Mouse (Mus musculus) gastrocnemius, postnatal 25 days (tissue): ENCODE measurements around the gene Grm1. TPM values are rescaled to one million over a fixed set of nuclear protein-coding genes. Genes with fewer than 3 reads are reported as not detected.

Source experiments
- DNase-seq: peaks from one replicate; pipeline ENCODE4 v3.0.0; 2022
- total RNA-seq, 2 experiments: library from RNA; stranded (reverse); gene quantifications; 1 replicate in 1 of 2; 2 replicates in 1 of 2; pipeline ENCODE4 v1.2.3; 2021

The Grm1 gene
- total RNA-seq, 2 experiments from 2014 or later = 0.11 TPM; not detected in 1

GRCm38 (mm10) chr10:10827308-10827707, 254.8 kb downstream of the Grm1 start:
- no peak for DNase-seq

DNA sequence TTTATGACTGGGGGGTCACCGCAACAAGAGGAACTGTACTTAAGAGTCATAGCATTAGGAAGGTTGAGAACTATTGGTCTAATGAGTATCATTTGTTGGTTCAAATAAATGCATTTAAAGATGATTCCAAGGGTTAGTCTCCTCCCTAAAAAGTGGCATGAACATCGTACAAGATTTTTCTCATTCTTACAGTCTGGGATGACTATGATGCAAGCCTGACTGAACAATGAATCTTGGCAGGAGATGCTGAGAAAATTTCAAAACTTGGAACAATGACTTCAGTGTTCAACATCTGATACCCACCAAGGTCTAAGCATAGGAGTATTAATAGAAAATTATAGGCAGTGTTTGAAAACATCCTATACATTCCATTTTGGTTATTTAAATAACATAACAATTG, 264.1 kb downstream of the Grm1 start:
- DNase-seq = no peak

GRCm38 (mm10) chr10:10814631-10815216, 267.4 kb downstream of the Grm1 start:
- DNase-seq = no peak

DNA sequence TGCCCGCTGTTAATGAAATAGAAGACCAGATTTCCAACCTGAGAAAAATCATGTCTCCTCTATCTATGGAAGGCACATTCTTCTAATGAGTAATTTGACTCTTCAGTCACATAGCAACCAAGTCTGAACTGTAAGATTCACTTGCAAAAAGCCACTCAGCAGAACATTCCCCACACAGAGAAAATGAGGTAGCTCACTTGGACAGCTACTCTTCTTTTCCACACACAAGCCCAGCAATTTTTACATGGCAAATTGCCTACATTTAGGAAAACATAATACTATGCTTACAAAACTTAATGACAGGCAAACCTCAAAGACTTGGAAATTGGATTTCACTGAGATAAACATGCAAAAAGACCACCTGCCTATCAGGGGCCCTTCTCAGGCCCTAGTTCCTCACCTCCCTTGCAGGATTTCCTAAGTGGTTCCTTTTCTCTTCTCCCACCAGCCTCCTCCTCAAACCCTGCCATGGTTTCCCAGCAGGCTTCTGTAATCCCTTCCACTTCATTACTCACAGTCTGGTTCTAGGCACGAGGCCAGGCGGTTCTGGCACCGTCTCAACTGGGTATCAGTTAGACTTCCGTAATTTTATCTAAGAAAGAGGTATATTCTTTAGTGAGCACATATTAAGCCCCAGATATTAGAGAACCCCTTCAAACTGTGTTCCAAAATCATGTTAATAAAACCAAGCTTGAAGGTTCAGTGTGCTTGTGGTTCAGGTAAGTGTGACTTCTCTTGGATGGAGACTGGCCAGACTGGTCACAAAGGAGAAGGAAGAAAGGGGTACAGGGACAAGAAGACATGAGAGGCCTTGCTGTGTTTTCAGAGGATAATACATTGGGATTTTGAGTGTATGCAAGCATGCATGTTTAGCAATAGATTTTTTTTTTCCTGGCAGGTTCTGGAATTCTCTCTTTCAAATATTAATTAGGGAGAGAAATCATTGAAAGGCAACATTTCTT, 269.1 kb downstream of the Grm1 start:
- no peak for DNase-seq

DNA sequence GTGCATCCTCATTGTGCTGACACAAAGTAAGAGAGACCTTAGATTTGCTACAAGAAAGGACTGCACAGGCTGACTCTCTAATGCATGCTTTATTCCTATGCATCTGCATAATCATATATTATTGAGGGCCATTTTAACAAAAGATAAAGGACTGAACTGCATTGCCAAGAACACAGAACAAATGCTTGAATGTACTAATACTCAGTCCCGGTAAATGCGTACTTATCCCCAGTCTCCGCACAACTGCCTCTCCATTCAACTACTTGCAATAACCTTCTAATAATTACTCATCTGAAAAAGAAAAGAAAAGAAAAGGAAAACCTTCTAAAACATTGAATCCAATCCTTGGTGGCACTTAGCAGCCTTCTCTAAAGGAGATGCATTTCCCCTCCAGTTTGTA, 272.4 kb downstream of the Grm1 start:
- no peak for DNase-seq

GRCm38 (mm10) chr10:10795321-10795720, 286.8 kb downstream of the Grm1 start:
- no peak for DNase-seq

- no peak for DNase-seq
Measured at GRCm38 (mm10) chr10:10790458-10790857, 291.7 kb downstream of the Grm1 start.

DNA sequence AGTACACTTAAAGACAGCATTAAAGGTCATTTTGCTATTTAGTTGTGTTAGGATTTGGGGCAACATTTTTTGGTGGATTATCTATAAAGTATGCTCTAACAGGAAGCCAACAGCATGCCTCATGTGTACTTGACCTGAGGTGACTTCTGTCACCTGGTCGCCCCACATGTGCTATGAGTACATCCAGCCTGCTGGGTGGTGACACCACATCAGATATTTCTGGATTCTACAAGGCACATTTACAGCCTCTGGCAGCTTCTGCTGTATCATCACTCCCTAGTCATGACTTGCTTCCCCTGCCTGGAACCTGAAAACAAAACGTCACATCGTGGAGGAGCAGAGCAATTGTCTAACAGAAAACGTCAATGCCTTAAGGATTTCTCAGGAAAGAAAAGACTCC, 292.2 kb downstream of the Grm1 start:
- DNase-seq = no peak

DNA sequence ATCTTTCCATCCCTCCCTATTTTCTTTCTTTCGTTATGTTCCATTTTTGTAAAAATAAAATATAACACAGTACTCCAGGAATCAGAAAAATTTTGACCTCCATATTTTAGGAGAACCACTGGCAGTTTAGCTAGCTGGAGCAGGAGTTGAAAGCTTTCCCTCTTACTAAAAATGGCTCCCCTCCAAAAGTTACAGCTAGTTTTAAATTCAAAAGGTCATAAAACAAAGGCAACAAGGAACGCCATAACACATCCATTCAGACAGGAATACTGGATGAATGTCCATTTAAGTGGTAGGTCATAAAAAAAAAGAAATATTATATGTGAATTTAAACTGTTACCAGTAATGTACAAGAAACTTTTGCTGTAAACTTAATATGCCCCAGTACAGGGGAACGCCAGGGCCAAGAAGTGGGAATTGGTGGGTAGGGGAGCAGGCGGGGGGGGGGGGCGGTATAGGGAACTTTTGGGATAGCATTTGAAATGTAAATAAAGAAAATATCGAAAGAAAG, 294.2 kb downstream of the Grm1 start:
- no peak for DNase-seq

DNA sequence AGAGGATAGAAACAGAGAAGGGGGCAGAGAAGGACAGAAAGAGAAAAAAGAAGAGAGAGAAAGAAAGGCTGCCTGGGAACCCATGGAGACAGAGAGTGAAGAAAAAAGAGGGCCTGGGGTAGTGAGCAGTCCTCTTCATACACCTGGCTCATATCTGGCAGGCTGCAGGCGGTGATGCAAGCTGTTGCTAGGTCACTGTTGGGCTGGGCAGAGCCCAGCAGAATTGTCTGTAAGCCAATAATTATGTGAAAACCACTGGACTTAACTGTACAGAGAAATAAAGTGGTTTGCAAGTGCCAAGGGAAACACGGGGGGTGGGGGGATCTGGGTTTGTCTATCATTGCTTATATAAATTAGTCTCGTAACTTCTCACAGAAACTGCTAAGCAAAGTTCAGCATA, 297.0 kb downstream of the Grm1 start:
- DNase-seq = no peak

DNA sequence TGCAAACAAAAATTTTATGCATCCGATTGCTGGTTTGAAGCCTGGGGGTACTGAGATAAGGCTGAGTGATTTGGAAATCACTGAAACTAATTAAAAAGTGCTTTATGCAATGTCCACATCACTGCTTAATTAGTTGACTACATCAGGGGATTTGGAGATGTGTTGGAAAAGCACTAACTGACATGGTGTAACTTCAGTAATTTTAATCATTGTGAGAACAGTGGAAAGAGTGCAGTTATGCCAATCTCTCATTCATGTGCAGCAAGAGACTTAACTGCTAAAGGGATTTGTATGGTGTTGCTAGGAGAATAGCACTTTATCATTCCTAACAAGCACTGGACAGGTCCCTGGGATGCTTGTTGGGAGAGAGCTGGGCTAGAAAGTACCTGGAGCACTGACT, 307.3 kb downstream of the Grm1 start:
- no peak for DNase-seq

GRCm38 (mm10) chr10:10763015-10763414, 319.1 kb downstream of the Grm1 start:
- DNase-seq = no peak

GRCm38 (mm10) chr10:10761274-10761673, 320.9 kb downstream of the Grm1 start:
- DNase-seq = no peak

DNA sequence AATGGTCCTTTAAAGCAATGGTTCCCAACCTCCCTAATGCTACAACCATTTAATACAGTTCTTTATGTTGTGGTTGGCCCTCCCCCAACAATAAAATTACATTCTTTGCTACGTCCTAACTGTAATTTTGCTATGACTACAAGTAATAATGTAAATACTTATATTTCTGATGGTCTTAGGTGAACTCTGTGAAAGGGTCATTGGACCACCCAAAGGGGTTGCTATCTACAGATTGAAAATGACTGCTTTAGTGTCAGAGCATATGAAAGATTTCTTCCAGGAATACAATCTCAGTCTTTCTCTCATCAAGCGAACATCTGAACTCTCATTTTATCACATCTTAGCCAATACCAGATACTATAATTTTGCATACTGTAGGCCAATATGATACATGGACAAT, 321.4 kb downstream of the Grm1 start:
- DNase-seq = no peak

- no peak for DNase-seq
Measured at GRCm38 (mm10) chr10:10751033-10751432, 331.1 kb downstream of the Grm1 start.

- no peak for DNase-seq
Measured at GRCm38 (mm10) chr10:10744097-10744496, 338.1 kb downstream of the Grm1 start.

GRCm38 (mm10) chr10:10742172-10742571, 340.0 kb downstream of the Grm1 start:
- no peak for DNase-seq

DNA sequence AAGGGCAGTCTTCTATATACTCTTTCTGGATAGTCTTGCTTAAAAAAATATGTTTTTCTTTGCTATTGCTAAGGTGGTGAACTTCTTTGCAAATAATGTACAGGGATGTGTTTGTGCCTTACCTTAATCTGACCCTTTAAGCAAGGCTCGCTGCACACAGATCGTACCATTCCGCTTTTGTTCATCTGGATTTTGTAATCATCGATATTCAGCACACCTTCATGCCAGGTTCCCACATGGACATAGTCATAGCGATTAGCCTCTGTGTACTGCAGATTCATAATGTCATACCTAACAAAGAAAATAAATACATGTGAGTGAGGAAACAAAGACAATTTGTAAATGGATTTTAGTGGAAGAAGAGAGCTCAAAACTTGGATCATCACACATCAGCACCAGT, 340.8 kb downstream of the Grm1 start:
- DNase-seq = no peak

GRCm38 (mm10) chr10:10740729-10741128, 341.4 kb downstream of the Grm1 start:
- DNase-seq = no peak

- DNase-seq = no peak
Measured at GRCm38 (mm10) chr10:10737041-10737681, 345.0 kb downstream of the Grm1 start.

DNA sequence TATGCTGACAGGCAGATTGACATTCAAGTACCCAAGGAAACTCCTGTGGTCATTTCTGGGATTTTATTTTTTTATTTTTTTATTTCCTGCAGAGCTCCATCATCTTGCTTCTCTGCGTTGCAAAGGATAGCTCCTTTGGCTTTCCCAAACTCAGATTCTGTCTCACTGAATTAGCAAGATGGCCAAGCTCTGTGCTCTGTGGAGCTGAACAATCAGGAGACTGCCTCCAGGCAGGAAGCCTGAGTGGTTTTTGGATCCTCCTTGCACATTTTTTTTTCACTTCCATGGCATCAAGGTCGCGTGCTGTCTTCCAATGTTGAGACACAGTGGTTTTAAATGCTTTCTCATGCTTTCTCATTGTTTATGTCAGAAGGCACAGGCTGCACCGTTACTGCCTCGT, 347.6 kb downstream of the Grm1 start:
- no peak for DNase-seq

- DNase-seq = no peak
Measured at GRCm38 (mm10) chr10:10733092-10733491, 349.1 kb downstream of the Grm1 start.

DNA sequence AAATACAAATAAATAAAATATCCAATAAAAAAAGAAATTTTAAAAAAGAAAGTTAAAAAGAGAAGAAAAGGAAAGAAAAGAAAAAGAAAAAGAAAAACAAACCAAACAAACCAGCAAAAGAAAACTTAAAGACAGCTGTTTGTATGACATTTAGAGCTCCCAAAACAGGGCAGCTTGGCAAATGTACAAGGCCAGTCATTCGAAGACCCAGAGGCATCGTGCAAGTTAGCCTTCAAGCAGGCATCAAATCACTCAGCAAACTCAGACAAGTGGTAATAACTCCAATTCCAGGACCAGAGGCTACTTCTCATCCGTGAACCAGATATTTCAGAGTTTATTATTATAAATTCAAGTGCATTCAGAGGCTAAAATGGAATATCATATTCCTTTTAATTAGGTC, 355.7 kb downstream of the Grm1 start:
- no peak for DNase-seq
